Mouse (Mus musculus): Measurements from ENCODE around the gene Mrps9. TPM values are rescaled to one million over a fixed set of nuclear protein-coding genes. Genes with fewer than 3 reads are reported as not detected.

The Mrps9 gene
- polyA plus RNA-seq, 1 experiment from 2014 or later, result 49.6 TPM

GRCm38 (mm10) chr1:42917908-42918307 lies 66.9 kb downstream of the Mrps9 start:
- Histone ChIP-seq H3K4me1 (replicated peaks) (peaks cover 7% of the 10 kb centered on the region), H3K9me3 (no peaks in the 10 kb centered on the region), H3K4me3 (peak overlapping the region; percentile 6; the same call in 1 of the 2 replicates), H3K36me3 (no peaks in the 10 kb centered on the region), H3K27ac (no peak overlapping the region), H3K27me3 (ENCODE audit: insufficient read depth, poor library complexity, severe bottlenecking) (no peaks in the 10 kb centered on the region)
- WGBS, result 14% methylated on average over 4 of the region's 4 CpGs
- DNase-seq (ENCODE audit: low spot score), result peak; percentile 38

GRCm38 (mm10) chr1:42923924-42924323 lies 72.9 kb downstream of the Mrps9 start:
- Histone ChIP-seq H3K4me3 (no peak overlapping the region), H3K9me3 (no peaks in the 10 kb centered on the region), H3K27me3 (ENCODE audit: insufficient read depth, poor library complexity, severe bottlenecking) (no peaks in the 10 kb centered on the region), H3K27ac (no peak overlapping the region), H3K36me3 (no peaks in the 10 kb centered on the region), H3K4me1 (replicated peaks) (peaks cover 7% of the 10 kb centered on the region)
- no peak for DNase-seq (ENCODE audit: low spot score)
- 49% methylated on average over 5 of the region's 5 CpGs for WGBS

- H3K36me3 ChIP-seq, result no peaks in the 10 kb centered on the region
- WGBS, result 76% methylated on average over 1 of the region's 1 CpGs
- DNase-seq (ENCODE audit: low spot score), result no peak
- no peaks in the 10 kb centered on the region for H3K4me1 ChIP-seq (replicated peaks)
- H3K27ac ChIP-seq, result no peak overlapping the region
- H3K27me3 ChIP-seq (ENCODE audit: insufficient read depth, poor library complexity, severe bottlenecking), result no peaks in the 10 kb centered on the region
- H3K4me3 ChIP-seq, result no peak overlapping the region
- no peaks in the 10 kb centered on the region for H3K9me3 ChIP-seq
Observed at GRCm38 (mm10) chr1:42933613-42934012, 82.6 kb downstream of the Mrps9 start.

- no peaks in the 10 kb centered on the region for H3K9me3 ChIP-seq
- H3K36me3 ChIP-seq, result no peaks in the 10 kb centered on the region
- WGBS, result 78% methylated on average over 4 of the region's 4 CpGs
- H3K27me3 ChIP-seq (ENCODE audit: insufficient read depth, poor library complexity, severe bottlenecking), result no peaks in the 10 kb centered on the region
- H3K4me3 ChIP-seq, result no peak overlapping the region
- H3K27ac ChIP-seq, result no peak overlapping the region
- H3K4me1 ChIP-seq (replicated peaks), result peaks cover 22% of the 10 kb centered on the region
- no peak for DNase-seq (ENCODE audit: low spot score)
Observed at GRCm38 (mm10) chr1:42948486-42948885, 97.5 kb downstream of the Mrps9 start.

GRCm38 (mm10) chr1:42952734-42953481 lies 101.9 kb downstream of the Mrps9 start, which contains the start of gene Gpr45:
Gene Gpr45 (plus strand): TSS chr1:42952872.
- Histone ChIP-seq H3K27me3 (ENCODE audit: insufficient read depth, poor library complexity, severe bottlenecking) (no peaks in the 10 kb centered on the region), H3K9me3 (no peaks in the 10 kb centered on the region), H3K4me1 (replicated peaks) (peaks cover 31% of the 10 kb centered on the region), H3K36me3 (no peaks in the 10 kb centered on the region), H3K27ac (peak within 1 kb of the TSS; percentile 98), H3K4me3 (peak within 1 kb of the TSS; percentile 87)
- DNase-seq (ENCODE audit: low spot score), result peak; percentile 71
- WGBS, result under 1% methylated on average over 70 of the region's 71 CpGs

GRCm38 (mm10) chr1:42953482-42953822 lies 102.4 kb downstream of the Mrps9 start:
- Histone ChIP-seq H3K4me3 (peak overlapping the region; percentile 87), H3K9me3 (no peaks in the 10 kb centered on the region), H3K27ac (peak overlapping the region; percentile 98), H3K36me3 (no peaks in the 10 kb centered on the region), H3K27me3 (ENCODE audit: insufficient read depth, poor library complexity, severe bottlenecking) (no peaks in the 10 kb centered on the region), H3K4me1 (replicated peaks) (peaks cover 31% of the 10 kb centered on the region)
- DNase-seq (ENCODE audit: low spot score), result no peak
- WGBS, result 2% methylated on average over 16 of the region's 16 CpGs

Other genes starting within 250 kb of the Mrps9 start
- 16.8 and 17.8 TPM in 2 replicates for gene Pou3f3, start 155.5 kb upstream of the Mrps9 start, polyA plus RNA-seq (2016; fragmentation: Nextera tagmentation; extraction: Ambion mirVana)
- gene Gpr45, start 101.6 kb downstream of the Mrps9 start, polyA plus RNA-seq (2016; fragmentation: Nextera tagmentation; extraction: Ambion mirVana), result 13.0 and 13.1 TPM in 2 replicates
- gene Tgfbrap1, start 247.4 kb downstream of the Mrps9 start, polyA plus RNA-seq (2016; fragmentation: Nextera tagmentation; extraction: Ambion mirVana), result 14.4 and 16.3 TPM in 2 replicates
- gene AI597479, start 247.5 kb downstream of the Mrps9 start, polyA plus RNA-seq (2016; fragmentation: Nextera tagmentation; extraction: Ambion mirVana), result 34.9 and 42.1 TPM in 2 replicates